Mouse (Mus musculus): ENCODE data around the gene Rpl23a. TPM values are rescaled to one million over a fixed set of nuclear protein-coding genes. Genes with fewer than 3 reads are reported as not detected.
A peak's percentile ranks its signal among the peaks of the same experiment; 100 is the strongest.

The Rpl23a gene
- polyA plus RNA-seq, 1 experiment: 299 TPM

DNA sequence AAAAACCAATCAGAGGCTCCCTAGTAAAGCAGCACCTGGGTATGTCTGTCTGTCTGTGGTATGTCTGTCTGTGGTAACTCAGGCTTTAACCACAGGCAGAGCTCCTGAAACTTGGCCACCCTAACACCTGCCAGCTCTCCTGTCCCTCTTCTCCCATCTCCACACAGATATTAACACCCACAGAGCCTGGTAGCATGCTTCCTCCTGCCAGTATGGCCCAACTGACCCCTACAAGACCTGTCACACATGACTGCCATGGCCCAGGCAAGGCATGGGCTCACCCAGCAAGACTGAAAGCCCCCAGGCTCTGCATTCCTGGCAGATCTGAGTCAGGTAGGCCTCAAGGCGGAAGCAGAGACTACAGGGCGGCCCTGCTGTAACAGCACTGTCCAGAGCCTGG lies 20.3 kb downstream of the Rpl23a start:
- H3K4me1 ChIP-seq (ENCODE audit: control insufficient read depth, insufficient read depth, low read length): no peaks in the 10 kb centered on the region; the same call in 1 of the 2 replicates
- TF ChIP-seq POLR2A (IDR thresholded peaks at IDR 0.05; ENCODE audit: borderline replicate concordance, control insufficient read depth, low read depth, low read length): no peak
- no peak for TF ChIP-seq CTCF (IDR thresholded peaks at IDR 0.05; ENCODE audit: control insufficient read depth, insufficient read depth, low read length)
- peak overlapping the region; percentile 4 for H3K4me3 ChIP-seq (replicated peaks; ENCODE audit: control insufficient read depth, low read depth, low read length)
- WGBS: 92% methylated on average over 2 of the region's 2 CpGs
- H3K27ac ChIP-seq (ENCODE audit: control insufficient read depth, insufficient read depth, low read depth, low read length, poor library complexity): no peak overlapping the region

DNA sequence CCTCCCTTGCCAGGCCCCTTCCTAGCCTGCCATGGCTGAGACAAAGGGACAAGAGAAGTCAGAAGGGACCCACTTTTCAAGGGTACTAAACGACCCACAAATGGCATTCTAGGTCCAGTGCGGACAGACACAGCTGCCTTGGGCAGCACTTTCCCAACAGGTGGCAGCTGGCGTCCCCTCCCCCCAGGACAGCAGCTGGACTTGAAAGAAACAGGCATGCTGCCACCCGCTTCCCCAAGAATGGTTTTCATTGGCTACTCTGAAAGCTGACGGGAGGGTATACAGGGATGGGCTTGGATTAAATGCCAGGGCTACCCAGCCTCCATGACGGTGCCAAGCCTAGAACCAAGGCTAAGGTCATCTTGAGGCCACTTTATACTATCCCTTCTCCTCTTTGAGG lies 20.9 kb downstream of the Rpl23a start:
- Histone ChIP-seq H3K4me1 (ENCODE audit: control insufficient read depth, insufficient read depth, low read length) (no peaks in the 10 kb centered on the region; the same call in 1 of the 2 replicates), H3K4me3 (replicated peaks; ENCODE audit: control insufficient read depth, low read depth, low read length) (no peak overlapping the region), H3K27ac (ENCODE audit: control insufficient read depth, insufficient read depth, low read depth, low read length, poor library complexity) (no peak overlapping the region)
- TF ChIP-seq POLR2A (IDR thresholded peaks at IDR 0.05; ENCODE audit: borderline replicate concordance, control insufficient read depth, low read depth, low read length): no peak
- no peak for TF ChIP-seq CTCF (IDR thresholded peaks at IDR 0.05; ENCODE audit: control insufficient read depth, insufficient read depth, low read length)
- 76% methylated on average over 6 of the region's 6 CpGs for whole genome bisulfite sequencing

GRCm38 (mm10) chr11:78161968-78162367 lies 21.4 kb downstream of the Rpl23a start:
- WGBS: 18% methylated on average over 4 of the region's 4 CpGs
- Histone ChIP-seq H3K4me1 (ENCODE audit: control insufficient read depth, insufficient read depth, low read length) (no peaks in the 10 kb centered on the region; the same call in 1 of the 2 replicates), H3K4me3 (replicated peaks; ENCODE audit: control insufficient read depth, low read depth, low read length) (no peak overlapping the region), H3K27ac (ENCODE audit: control insufficient read depth, insufficient read depth, low read depth, low read length, poor library complexity) (no peak overlapping the region)
- TF ChIP-seq POLR2A (IDR thresholded peaks at IDR 0.05; ENCODE audit: borderline replicate concordance, control insufficient read depth, low read depth, low read length) (no peak), CTCF (IDR thresholded peaks at IDR 0.05; ENCODE audit: control insufficient read depth, insufficient read depth, low read length) (no peak)

DNA sequence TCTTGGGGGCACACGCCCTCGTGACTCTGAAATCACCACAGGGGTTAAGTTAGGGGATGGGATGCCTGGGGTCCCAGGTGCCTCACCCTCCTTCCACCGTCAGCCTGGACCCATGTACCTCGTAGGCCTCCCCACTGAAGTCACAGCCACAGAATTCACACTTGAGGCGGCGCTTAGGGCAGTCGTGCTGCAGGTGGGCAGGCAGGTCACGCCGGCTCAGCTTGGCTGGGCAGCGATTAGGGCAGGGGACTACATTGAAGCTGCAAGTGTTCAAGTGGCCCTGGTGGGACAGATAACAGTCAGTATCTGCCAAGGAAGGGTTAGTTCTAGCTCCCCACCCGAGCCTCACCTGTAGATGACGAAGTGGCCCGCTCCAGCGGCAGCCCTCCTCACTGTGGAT lies 22.2 kb downstream of the Rpl23a start:
- TF ChIP-seq POLR2A (IDR thresholded peaks at IDR 0.05; ENCODE audit: borderline replicate concordance, control insufficient read depth, low read depth, low read length) (no peak), CTCF (IDR thresholded peaks at IDR 0.05; ENCODE audit: control insufficient read depth, insufficient read depth, low read length) (no peak)
- 83% methylated on average over 14 of the region's 14 CpGs for WGBS
- H3K27ac ChIP-seq (ENCODE audit: control insufficient read depth, insufficient read depth, low read depth, low read length, poor library complexity): no peak overlapping the region
- no peak overlapping the region for H3K4me3 ChIP-seq (replicated peaks; ENCODE audit: control insufficient read depth, low read depth, low read length)
- no peaks in the 10 kb centered on the region; the same call in 1 of the 2 replicates for H3K4me1 ChIP-seq (ENCODE audit: control insufficient read depth, insufficient read depth, low read length)

DNA sequence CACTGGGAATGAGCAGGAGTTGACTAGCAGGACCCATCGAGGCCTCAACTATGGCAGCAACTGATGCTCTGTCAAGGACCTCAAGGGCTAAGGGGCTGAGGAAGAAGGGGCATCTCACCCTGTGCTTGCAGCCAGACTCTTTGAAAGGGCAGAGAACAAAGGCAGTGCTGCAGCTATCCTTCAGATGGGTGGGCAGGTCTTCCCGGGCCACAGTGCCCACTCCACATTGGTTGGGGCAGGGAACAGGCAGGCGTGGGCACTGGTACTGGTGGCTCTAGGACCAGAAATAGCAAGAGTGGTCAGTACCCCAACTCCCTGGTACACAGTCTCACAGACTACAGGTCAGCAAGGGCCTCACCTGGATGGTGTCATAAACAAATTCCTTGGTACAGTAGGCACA lies 22.7 kb downstream of the Rpl23a start:
- WGBS: 92% methylated on average over 3 of the region's 3 CpGs
- Histone ChIP-seq H3K27ac (ENCODE audit: control insufficient read depth, insufficient read depth, low read depth, low read length, poor library complexity) (no peak overlapping the region; the same call in 1 of the 2 replicates), H3K4me3 (replicated peaks; ENCODE audit: control insufficient read depth, low read depth, low read length) (no peak overlapping the region), H3K4me1 (ENCODE audit: control insufficient read depth, insufficient read depth, low read length) (no peaks in the 10 kb centered on the region; the same call in 1 of the 2 replicates)
- TF ChIP-seq CTCF (IDR thresholded peaks at IDR 0.05; ENCODE audit: control insufficient read depth, insufficient read depth, low read length) (no peak), POLR2A (IDR thresholded peaks at IDR 0.05; ENCODE audit: borderline replicate concordance, control insufficient read depth, low read depth, low read length) (no peak)

DNA sequence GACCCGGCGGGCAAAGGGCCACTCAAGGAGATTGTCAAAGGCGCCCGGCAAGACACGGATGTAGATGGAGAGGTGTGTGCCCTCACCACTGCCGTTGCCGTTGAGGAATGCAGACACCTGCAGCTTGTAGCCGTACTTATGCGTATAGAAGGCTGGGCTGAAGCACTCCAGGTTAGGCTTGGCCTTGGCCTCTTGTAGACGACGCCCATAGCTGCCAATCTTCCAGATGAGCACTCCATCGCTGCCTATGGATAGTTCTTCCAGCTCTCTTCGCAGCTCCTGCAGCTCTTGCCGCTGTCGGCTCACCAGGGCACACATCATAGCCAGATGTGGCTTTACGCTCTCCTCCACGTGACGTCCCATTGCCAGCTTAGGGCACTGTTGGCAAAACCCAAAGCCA lies 23.2 kb downstream of the Rpl23a start:
- H3K27ac ChIP-seq (ENCODE audit: control insufficient read depth, insufficient read depth, low read depth, low read length, poor library complexity): no peak overlapping the region
- H3K4me3 ChIP-seq (replicated peaks; ENCODE audit: control insufficient read depth, low read depth, low read length): no peak overlapping the region
- WGBS: 92% methylated on average over 18 of the region's 18 CpGs
- no peaks in the 10 kb centered on the region; the same call in 1 of the 2 replicates for H3K4me1 ChIP-seq (ENCODE audit: control insufficient read depth, insufficient read depth, low read length)
- TF ChIP-seq POLR2A (IDR thresholded peaks at IDR 0.05; ENCODE audit: borderline replicate concordance, control insufficient read depth, low read depth, low read length) (no peak), CTCF (IDR thresholded peaks at IDR 0.05; ENCODE audit: control insufficient read depth, insufficient read depth, low read length) (no peak)

- WGBS: 93% methylated on average over 7 of the region's 7 CpGs
- TF ChIP-seq POLR2A (IDR thresholded peaks at IDR 0.05; ENCODE audit: borderline replicate concordance, control insufficient read depth, low read depth, low read length) (no peak), CTCF (IDR thresholded peaks at IDR 0.05; ENCODE audit: control insufficient read depth, insufficient read depth, low read length) (no peak)
- no peaks in the 10 kb centered on the region; the same call in 1 of the 2 replicates for H3K4me1 ChIP-seq (ENCODE audit: control insufficient read depth, insufficient read depth, low read length)
Observed at GRCm38 (mm10) chr11:78159557-78159956, 23.8 kb downstream of the Rpl23a start.

GRCm38 (mm10) chr11:78159096-78159495 lies 24.3 kb downstream of the Rpl23a start:
- H3K27ac ChIP-seq (ENCODE audit: control insufficient read depth, insufficient read depth, low read depth, low read length, poor library complexity): no peak overlapping the region
- no peaks in the 10 kb centered on the region; the same call in 1 of the 2 replicates for H3K4me1 ChIP-seq (ENCODE audit: control insufficient read depth, insufficient read depth, low read length)
- TF ChIP-seq CTCF (IDR thresholded peaks at IDR 0.05; ENCODE audit: control insufficient read depth, insufficient read depth, low read length): peak; percentile 99
- no peak for TF ChIP-seq POLR2A (IDR thresholded peaks at IDR 0.05; ENCODE audit: borderline replicate concordance, control insufficient read depth, low read depth, low read length)
- H3K4me3 ChIP-seq (replicated peaks; ENCODE audit: control insufficient read depth, low read depth, low read length): no peak overlapping the region
- 19% methylated on average over 2 of the region's 2 CpGs for WGBS

More at GRCm38 (mm10) chr11:78159557-78159956, 23.8 kb downstream of the Rpl23a start:
- Histone ChIP-seq H3K27ac (ENCODE audit: control insufficient read depth, insufficient read depth, low read depth, low read length, poor library complexity) (no peak overlapping the region), H3K4me3 (replicated peaks; ENCODE audit: control insufficient read depth, low read depth, low read length) (no peak overlapping the region)

All from bone marrow, adult 2 months (tissue).